In the genomic region with DNA sequence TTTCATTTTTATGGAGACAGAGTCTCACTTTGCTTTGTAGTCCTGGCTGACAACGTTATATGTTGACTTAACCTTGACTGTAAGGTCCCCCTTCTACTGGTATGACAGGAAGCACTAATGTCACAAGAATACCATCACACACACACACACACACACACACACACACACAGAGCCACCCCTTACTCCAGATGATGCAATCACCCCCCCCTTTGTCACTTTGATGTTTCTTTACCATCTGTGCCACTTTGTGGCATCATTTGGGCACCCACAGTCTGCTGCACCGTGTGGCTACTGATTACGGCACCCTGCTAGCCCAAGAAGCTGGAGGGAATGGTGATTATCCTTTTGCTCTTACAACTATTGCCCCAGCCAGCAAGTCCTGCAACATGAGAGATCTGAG, we compare ENCODE assay signal across 14 mouse cellular contexts. TPM values are rescaled to one million over a fixed set of nuclear protein-coding genes. Genes with fewer than 3 reads are reported as not detected.
DNase-seq lines count a peak whose midpoint lies in the region; ATAC-seq lines count a peak whose summit lies in the region.
"Had no signal": no experiment of that assay in that cellular context is flagged by ENCODE, and none has a peak within 500 bp of the region (broad histone marks: within the 10 kb centered on the region; RNA-seq: fewer than 3 reads in every experiment).

No protein-coding gene starts in this region.

- 0 out of 2 replicates have a peak, but pooled peaks have one; percentile 46 for ATAC-seq in erythroid progenitor cell, adult 5-6 weeks (replicated peaks; ENCODE audit: low FRiP score, poor library complexity, severe bottlenecking)
- peak; percentile 77 for ATAC-seq in megakaryocyte-erythroid progenitor cell, adult 5-6 weeks (replicated peaks; ENCODE audit: low FRiP score, low TSS enrichment, poor library complexity, severe bottlenecking)
- ATAC-seq: forebrain, embryonic 14.5 days; hindbrain, embryonic 16.5 days; midbrain, embryonic 15.5 days had no signal

- peak; percentile 19 for DNase-seq in thymus, postnatal 25 days
- no peak for DNase-seq in thymus, postnatal 36 days
- no peak for DNase-seq in adrenal gland, postnatal 36 days
- DNase-seq in frontal cortex, postnatal 36 days (ENCODE audit: low spot score in 2 of 2) = no peak
- DNase-seq in spleen, postnatal 14 days (ENCODE audit: low spot score in 2 of 2) = no peak
- DNase-seq: cerebellum, adult 8-10 months; gastrocnemius, postnatal 14 days; heart, adult 2 months; kidney, adult 18-20 months had no signal

RNA-seq across cellular contexts. Expression of a gene that starts 30.2 kb away (rescaled TPM):
- 3.6 TPM in 1 of 2 replicates, not detected in the other for total RNA-seq in erythroid progenitor cell, adult 5-6 weeks (2015; ENCODE audit: low replicate concordance)
- total RNA-seq in erythroid progenitor cell, adult 5-6 weeks (2017; ENCODE audit: low replicate concordance) = 0.90 TPM in 1 of 2 replicates, not detected in the other
- 0.83 and 1.5 TPM in 2 replicates for total RNA-seq in megakaryocyte-erythroid progenitor cell, adult 5-6 weeks (2014; fragmentation: Nextera tagmentation)
- total RNA-seq in megakaryocyte-erythroid progenitor cell, adult 5-6 weeks (2017) = 0.47 TPM in 1 of 2 replicates, not detected in the other
- total RNA-seq in adrenal gland, postnatal 36 days (2021) = 10 to 100 TPM; 13.3 to 14.3 TPM
